Mouse (Mus musculus): ENCODE data around the gene 4930467E23Rik.
"Not testable (repeated sequence)": the region's sequence is repeated elsewhere in the genome, so short reads cannot be mapped to it uniquely, and the experiment has no call there.

Gene 4930467E23Rik

GRCm38 (mm10) chr8:19781328-19782114, 52.1 kb downstream of the 4930467E23Rik start:
- not testable (repeated sequence) for DNase-seq

- DNase-seq, result not testable (repeated sequence)
Observed at GRCm38 (mm10) chr8:19782736-19783135, 53.4 kb downstream of the 4930467E23Rik start.

- not testable (repeated sequence) for DNase-seq
Observed at GRCm38 (mm10) chr8:19783860-19784259, 54.5 kb downstream of the 4930467E23Rik start.

GRCm38 (mm10) chr8:19784554-19785364, 55.4 kb downstream of the 4930467E23Rik start:
- DNase-seq, result peak; percentile 98

- not testable (repeated sequence) for DNase-seq
Observed at GRCm38 (mm10) chr8:19792696-19793095, 63.3 kb downstream of the 4930467E23Rik start.
